Mouse (Mus musculus) brain, embryonic 14.5 days (tissue): ENCODE results near the gene Clcn2.

Experiments used
- CTCF ChIP-seq: fragments of 200-500 bp; IDR thresholded peaks from 2 replicates; pipeline ENCODE4 v1.5.1; 2012; ENCODE audit warnings: inconsistent platforms, mild to moderate bottlenecking, moderate library complexity, borderline replicate concordance; ENCODE audit not compliant: insufficient read depth, insufficient read length; ENCODE audit errors: extremely low read depth
- POLR2A ChIP-seq: fragments of 200-500 bp; IDR thresholded peaks from 2 replicates; pipeline ENCODE4 v1.6.1; 2012; ENCODE audit warnings: mild to moderate bottlenecking, inconsistent platforms, borderline replicate concordance; ENCODE audit not compliant: poor library complexity, insufficient read depth, insufficient read length, severe bottlenecking; ENCODE audit errors: extremely low read depth

- TF ChIP-seq CTCF (no peak), POLR2A (no peak)
Observed at GRCm38 (mm10) chr16:20675213-20675612, 42.3 kb downstream of the Clcn2 start.
